Comparison of ENCODE assay signal across 29 mouse cellular contexts in the genomic region with DNA sequence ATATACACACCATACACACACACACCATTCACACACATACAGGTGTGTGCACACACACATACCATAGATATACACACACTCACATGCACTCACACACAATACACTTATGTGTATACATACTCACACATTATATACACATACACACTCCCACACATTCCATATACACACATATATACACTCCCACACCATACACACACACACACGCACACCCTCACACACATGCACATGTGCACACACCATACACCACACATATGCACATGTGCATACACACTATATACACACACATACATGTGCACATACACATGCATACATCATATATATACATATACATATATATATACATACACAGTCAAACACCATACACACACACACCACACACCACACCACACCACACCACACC.
"Had no signal": no experiment of that assay in that cellular context is flagged by ENCODE, and none has a peak within 500 bp of the region (broad histone marks: within the 10 kb centered on the region; RNA-seq: fewer than 3 reads in every experiment).

No protein-coding gene starts in this region.

- H3K9me3 ChIP-seq: embryonic facial prominence, embryonic 12.5 days; embryonic facial prominence, embryonic 13.5 days; embryonic facial prominence, embryonic 15.5 days; forebrain, embryonic 10.5 days; forebrain, embryonic 12.5 days; forebrain, embryonic 13.5 days; forebrain, embryonic 15.5 days had no signal

- H3K4me1 ChIP-seq: forebrain, embryonic 13.5 days; forebrain, embryonic 15.5 days had no signal

- H3K4me2 ChIP-seq: embryonic facial prominence, embryonic 12.5 days; embryonic facial prominence, embryonic 13.5 days; embryonic facial prominence, embryonic 15.5 days; forebrain, embryonic 12.5 days; forebrain, embryonic 13.5 days; forebrain, embryonic 15.5 days had no signal

- ATAC-seq: forebrain, embryonic 13.5 days; forebrain, embryonic 14.5 days; forebrain, embryonic 15.5 days; forebrain, embryonic 16.5 days; forebrain, postnatal 0 days had no signal

- H3K27ac ChIP-seq: embryonic facial prominence, embryonic 12.5 days; embryonic facial prominence, embryonic 13.5 days; embryonic facial prominence, embryonic 15.5 days; forebrain, embryonic 10.5 days; forebrain, embryonic 12.5 days; forebrain, embryonic 13.5 days; forebrain, embryonic 15.5 days; gastrocnemius, adult 2 months; heart, adult 2 months had no signal

- H3K36me3 ChIP-seq: embryonic facial prominence, embryonic 12.5 days; embryonic facial prominence, embryonic 13.5 days; embryonic facial prominence, embryonic 15.5 days; forebrain, embryonic 10.5 days; forebrain, embryonic 12.5 days; forebrain, embryonic 15.5 days had no signal

- H3K27me3 ChIP-seq: embryonic facial prominence, embryonic 12.5 days; embryonic facial prominence, embryonic 13.5 days; embryonic facial prominence, embryonic 15.5 days; forebrain, embryonic 12.5 days; forebrain, embryonic 13.5 days; forebrain, embryonic 15.5 days had no signal

- H3K9ac ChIP-seq: embryonic facial prominence, embryonic 12.5 days; embryonic facial prominence, embryonic 13.5 days; embryonic facial prominence, embryonic 15.5 days; forebrain, embryonic 12.5 days; forebrain, embryonic 13.5 days; forebrain, embryonic 15.5 days; forebrain, postnatal 0 days had no signal

- DNase-seq: cerebellum, adult 18-20 months; cerebellum, adult 2 months; cerebellum, adult 8-10 months; cerebellum, adult 9-10 months; cerebellum, adult 9-11 months; cerebellum, postnatal 10 days; cerebellum, postnatal 14 days; cerebellum, postnatal 25 days; cerebellum, postnatal 36 days; embryo, embryonic 11 days; forebrain, postnatal 0 days; gastrocnemius, adult 2 months; gastrocnemius, postnatal 10 days; gastrocnemius, postnatal 14 days; gastrocnemius, postnatal 25 days; gastrocnemius, postnatal 36 days; heart, adult 11 months; heart, adult 18-20 months; heart, adult 2 months had no signal

- H3K4me3 ChIP-seq: embryonic facial prominence, embryonic 12.5 days; embryonic facial prominence, embryonic 13.5 days; embryonic facial prominence, embryonic 15.5 days; erythroblast, embryonic 14.5 days; forebrain, embryonic 10.5 days; forebrain, embryonic 12.5 days; forebrain, embryonic 13.5 days; forebrain, embryonic 15.5 days; gastrocnemius, adult 2 months; heart, adult 2 months had no signal
